Comparison of ENCODE assay signal across 8 mouse cellular contexts in the genomic region with DNA sequence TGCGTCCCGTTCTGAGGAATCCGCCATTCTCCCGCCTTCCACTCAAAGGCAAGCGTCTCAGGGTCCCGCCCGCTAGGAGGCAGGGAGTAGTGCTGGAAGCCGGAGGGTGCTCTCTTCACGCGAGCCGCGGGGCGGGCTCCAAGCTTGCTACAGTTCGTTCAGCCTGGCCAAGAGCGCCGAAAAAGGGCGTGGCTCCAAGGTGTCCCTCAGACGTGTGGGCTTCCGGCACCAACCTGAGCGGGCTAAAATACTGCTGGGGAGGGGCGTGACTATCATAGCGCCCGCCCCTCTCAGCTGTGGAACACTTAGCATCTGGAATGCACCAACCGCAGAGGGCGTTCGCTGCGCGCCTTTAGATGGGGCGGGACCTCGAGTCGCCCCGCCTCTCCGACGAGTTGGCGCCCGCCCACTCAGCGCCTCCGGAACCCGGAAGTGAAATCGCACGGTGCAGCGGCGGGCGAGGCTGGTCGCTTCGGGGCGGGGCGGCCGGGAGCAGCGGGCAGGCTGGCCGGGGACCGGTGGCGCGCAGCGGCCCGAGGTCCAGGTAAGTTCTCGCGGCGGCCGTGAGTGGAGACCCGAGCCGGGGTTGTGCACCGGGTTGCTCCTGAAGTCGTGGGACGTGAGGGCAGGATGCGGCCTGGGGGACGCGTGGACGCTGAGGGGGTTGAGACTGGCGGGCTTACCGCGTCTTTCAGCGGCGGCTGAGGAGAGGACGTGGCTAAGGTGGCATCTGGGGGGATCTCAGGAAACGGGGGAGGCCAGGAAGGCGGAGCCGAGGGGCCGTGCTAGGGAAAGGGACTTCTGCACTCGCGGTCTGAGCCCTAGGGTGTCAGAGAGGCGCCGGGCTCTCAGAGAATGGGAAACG. TPM values are rescaled to one million over a fixed set of nuclear protein-coding genes. Genes with fewer than 3 reads are reported as not detected.
DNase-seq lines count a peak whose midpoint lies in the region; ATAC-seq and TF ChIP-seq lines count a peak whose summit lies in the region.

A gene (plus strand): TSS at position 429 of the 865 bp plus-strand sequence.
A gene (minus strand): TSS at position 649 of the 865 bp plus-strand sequence.

- TF ChIP-seq EP300 in ES-Bruce4 (IDR thresholded peaks at IDR 0.05; ENCODE audit: insufficient read depth, low read depth, low read length): peak; percentile 54; the same call in 1 of the 2 replicates
- no peak for TF ChIP-seq EP300 in liver, postnatal 0 days (IDR thresholded peaks at IDR 0.05; ENCODE audit: low read depth)

- H3K27me3 ChIP-seq in ES-Bruce4 (ENCODE audit: control insufficient read depth, insufficient read depth, low read length, poor library complexity, severe bottlenecking): no peaks in the 10 kb centered on the region
- no peaks in the 10 kb centered on the region for H3K27me3 ChIP-seq in forebrain, embryonic 13.5 days
- no peaks in the 10 kb centered on the region for H3K27me3 ChIP-seq in liver, postnatal 0 days (ENCODE audit: insufficient read depth, low read length)
- no peaks in the 10 kb centered on the region for H3K27me3 ChIP-seq in neural tube, embryonic 14.5 days (ENCODE audit: control insufficient read depth, insufficient read depth, low read length)

- H3K36me3 ChIP-seq in ES-Bruce4 (ENCODE audit: control insufficient read depth, insufficient read depth, low read length, poor library complexity, severe bottlenecking): 0 out of 2 replicates have a peak, but pooled peaks cover 3% of the 10 kb centered on the region
- H3K36me3 ChIP-seq in forebrain, embryonic 13.5 days (ENCODE audit: poor library complexity, severe bottlenecking): peaks cover 6% of the 10 kb centered on the region; the same call in 1 of the 2 replicates
- H3K36me3 ChIP-seq in liver, postnatal 0 days (replicated peaks; ENCODE audit: insufficient read depth, low read length): 0 out of 2 replicates have a peak, but pooled peaks cover 4% of the 10 kb centered on the region
- H3K36me3 ChIP-seq in neural tube, embryonic 14.5 days (ENCODE audit: control insufficient read depth, insufficient read depth, low read length): no peaks in the 10 kb centered on the region

- peak within 1 kb of the TSS; percentile 89 for H3K9ac ChIP-seq in ES-Bruce4 (ENCODE audit: low read depth, poor library complexity, severe bottlenecking)
- H3K9ac ChIP-seq in forebrain, embryonic 13.5 days: peak within 1 kb of the TSS; percentile 83
- peak within 1 kb of the TSS; percentile 86 for H3K9ac ChIP-seq in liver, postnatal 0 days (replicated peaks)
- peak within 1 kb of the TSS; percentile 65 for H3K9ac ChIP-seq in neural tube, embryonic 14.5 days (replicated peaks; ENCODE audit: low read depth, low read length)

- no peaks in the 10 kb centered on the region for H3K9me3 ChIP-seq in ES-Bruce4 (replicated peaks; ENCODE audit: control insufficient read depth, insufficient read depth, low read length, poor library complexity, severe bottlenecking)
- no peaks in the 10 kb centered on the region for H3K9me3 ChIP-seq in forebrain, embryonic 13.5 days (replicated peaks)
- no peaks in the 10 kb centered on the region for H3K9me3 ChIP-seq in liver, postnatal 0 days (ENCODE audit: low read length)
- H3K9me3 ChIP-seq in neural tube, embryonic 14.5 days (ENCODE audit: control insufficient read depth, low read length): no peaks in the 10 kb centered on the region

- peak; percentile 97 to 98 for DNase-seq in heart, postnatal 10 days
- peak; percentile 93 for DNase-seq in large intestine, adult 2 months (ENCODE audit: low read depth, low spot score)
- peak; percentile 98 for DNase-seq in liver, postnatal 0 days
- peak; percentile 98 for DNase-seq in testis, postnatal 10 days (ENCODE audit: low spot score)

- intact Hi-C loops in heart, postnatal 10 days (cut with DNase I): loop anchor here (2.0 to 5.0 kb wide), 3 partner anchors 40 to 135 kb away; a partner anchor contains a TSS

- no peak for TF ChIP-seq CTCF in ES-Bruce4 (IDR thresholded peaks at IDR 0.05; ENCODE audit: low read depth, low read length)
- peak; percentile 70 for TF ChIP-seq CTCF in liver, postnatal 0 days (IDR thresholded peaks at IDR 0.05; ENCODE audit: low read depth)

- H3K4me1 ChIP-seq in ES-Bruce4 (ENCODE audit: control insufficient read depth, insufficient read depth, low read length): no peaks in the 10 kb centered on the region
- H3K4me1 ChIP-seq in forebrain, embryonic 13.5 days: peaks cover 35% of the 10 kb centered on the region
- peaks cover 33% of the 10 kb centered on the region for H3K4me1 ChIP-seq in liver, postnatal 0 days (ENCODE audit: insufficient read depth)
- peaks cover 13% of the 10 kb centered on the region for H3K4me1 ChIP-seq in neural tube, embryonic 14.5 days (ENCODE audit: control insufficient read depth, insufficient read depth, low read length)

- H3K27ac ChIP-seq in ES-Bruce4 (ENCODE audit: insufficient read depth, low read length): peak within 1 kb of the TSS; percentile 38
- peak within 1 kb of the TSS; percentile 75 for H3K27ac ChIP-seq in forebrain, embryonic 13.5 days
- H3K27ac ChIP-seq in liver, postnatal 0 days (ENCODE audit: low read depth): peak within 1 kb of the TSS; percentile 94
- peak within 1 kb of the TSS; percentile 64 for H3K27ac ChIP-seq in neural tube, embryonic 14.5 days (ENCODE audit: low read depth, low read length)

- H3K4me3 ChIP-seq in ES-Bruce4 (ENCODE audit: low read depth, low read length): peak within 1 kb of the TSS; percentile 78
- H3K4me3 ChIP-seq in forebrain, embryonic 13.5 days: peak within 1 kb of the TSS; percentile 86
- H3K4me3 ChIP-seq in liver, postnatal 0 days (ENCODE audit: low read depth, low read length): peak within 1 kb of the TSS; percentile 87
- peak within 1 kb of the TSS; percentile 77 for H3K4me3 ChIP-seq in neural tube, embryonic 14.5 days (ENCODE audit: low read depth, low read length)

- H3K4me2 ChIP-seq in forebrain, embryonic 13.5 days: peak within 1 kb of the TSS; percentile 77
- peak within 1 kb of the TSS; percentile 88 for H3K4me2 ChIP-seq in liver, postnatal 0 days (ENCODE audit: low read depth, low read length)
- H3K4me2 ChIP-seq in neural tube, embryonic 14.5 days (ENCODE audit: low read depth, low read length): peak within 1 kb of the TSS; percentile 65

- peak; percentile 92 for ATAC-seq in cerebellum, adult (ENCODE audit: insufficient number of reproducible peaks, low FRiP score, low TSS enrichment)
- peak; percentile 99 for ATAC-seq in forebrain, embryonic 13.5 days
- ATAC-seq in liver, postnatal 0 days: peak; percentile 96
- ATAC-seq in neural tube, embryonic 14.5 days (ENCODE audit: low read depth): peak; percentile 99

- under 1% methylated on average over 84 of the region's 84 CpGs for WGBS in forebrain, embryonic 13.5 days
- under 1% methylated on average over 84 of the region's 84 CpGs for WGBS in large intestine, adult 2 months
- WGBS in liver, postnatal 0 days (ENCODE audit: insufficient replicate concordance): under 1% methylated on average over 84 of the region's 84 CpGs
- under 1% methylated on average over 84 of the region's 84 CpGs for WGBS in neural tube, embryonic 14.5 days

- TF ChIP-seq POLR2A in ES-Bruce4 (IDR thresholded peaks at IDR 0.05; ENCODE audit: insufficient read depth, low read length): peak; percentile 89

RNA-seq across cellular contexts. Expression of the first gene that starts in this region (rescaled TPM):
- 37.3 and 39.0 TPM in 2 replicates for polyA plus RNA-seq in ES-Bruce4 (2011; ENCODE audit: insufficient read depth, insufficient read length, low read depth, missing spikeins)
- polyA plus RNA-seq in forebrain, embryonic 13.5 days (2015; fragmentation: Nextera tagmentation; extraction: Ambion mirVana): 18.3 and 20.6 TPM in 2 replicates
- 10 to 100 TPM; 41.0 to 43.5 TPM for total RNA-seq in heart, postnatal 10 days (2021)
- polyA plus RNA-seq in large intestine, adult 2 months (2012; rRNA removed): 17.4 and 20.1 TPM in 2 replicates
- 3.8 and 5.1 TPM in 2 replicates for polyA plus RNA-seq in liver, postnatal 0 days (2015; fragmentation: Nextera tagmentation; extraction: Ambion mirVana)
- 16.0 and 16.4 TPM in 2 replicates for polyA plus RNA-seq in neural tube, embryonic 14.5 days (2014; fragmentation: Nextera tagmentation; extraction: Ambion mirVana)

RNA-seq across cellular contexts. Expression of the second gene that starts in this region (rescaled TPM):
- polyA plus RNA-seq in ES-Bruce4 (2011; ENCODE audit: insufficient read depth, insufficient read length, low read depth, missing spikeins): 30.7 and 34.3 TPM in 2 replicates
- polyA plus RNA-seq in forebrain, embryonic 13.5 days (2015; fragmentation: Nextera tagmentation; extraction: Ambion mirVana): 55.3 and 56.9 TPM in 2 replicates
- 10 to 100 TPM; 38.9 to 52.7 TPM for total RNA-seq in heart, postnatal 10 days (2021)
- polyA plus RNA-seq in large intestine, adult 2 months (2012; rRNA removed): 6.6 and 8.5 TPM in 2 replicates
- 16.5 and 18.6 TPM in 2 replicates for polyA plus RNA-seq in liver, postnatal 0 days (2015; fragmentation: Nextera tagmentation; extraction: Ambion mirVana)
- polyA plus RNA-seq in neural tube, embryonic 14.5 days (2014; fragmentation: Nextera tagmentation; extraction: Ambion mirVana): 55.8 and 59.3 TPM in 2 replicates

Comparison
In these comparisons a context has a peak if more than half of its experiments do, and no peak if none do; other contexts are left out.
1. Peak in every context shown above with its lines: DNase-seq, ATAC-seq, H3K4me3 ChIP-seq and H3K27ac ChIP-seq.
2. H3K27ac ChIP-seq: peak in every context shown above with its lines; median percentile 94 in liver, postnatal 0 days; 75 in forebrain, embryonic 13.5 days; 64 in neural tube, embryonic 14.5 days; 38 in ES-Bruce4.